Mouse (Mus musculus) erythroblast, embryonic 14.5 days (primary cell): ENCODE data around the gene Epha5.

Source experiments
- GATA1 ChIP-seq: IDR thresholded peaks from 2 replicates; pipeline ENCODE4 v1.6.1; 2012; ENCODE audit warnings: low read length, inconsistent platforms, mixed read lengths
- TAL1 ChIP-seq: IDR thresholded peaks from 3 replicates; pipeline ENCODE4 v1.6.1; 2012; ENCODE audit warnings: low read length, inconsistent platforms, mixed read lengths

- TF ChIP-seq TAL1 (no peak), GATA1 (no peak)
Observed at GRCm38 (mm10) chr5:84229971-84230370, 187.2 kb downstream of the Epha5 start.
